Mouse (Mus musculus): ENCODE results near the gene Stx6.

DNA sequence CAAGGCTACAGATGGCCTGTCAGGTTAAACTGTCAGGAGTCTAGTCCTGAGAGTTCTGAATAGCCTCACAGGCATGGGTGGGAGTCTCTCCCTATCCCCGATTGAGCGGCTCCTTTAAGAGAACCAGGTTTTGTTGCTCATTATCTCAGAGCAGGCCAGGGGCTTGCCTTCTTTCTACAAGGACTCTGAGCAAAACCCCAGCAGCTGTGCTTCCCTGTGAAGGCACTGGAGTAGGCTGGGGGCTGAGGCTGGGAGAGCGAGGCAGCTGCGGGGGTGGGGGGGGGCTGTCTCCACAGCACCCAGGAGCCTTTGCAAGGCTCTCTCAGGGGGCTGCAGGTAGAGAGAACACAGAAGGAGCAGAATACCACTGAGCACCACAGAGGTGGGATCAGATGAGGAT lies 80.7 kb downstream of the Stx6 start:
- no peak for TF ChIP-seq USF1 (IDR thresholded peaks at IDR 0.05; ENCODE audit: low read depth)
- no peak for TF ChIP-seq POLR2AphosphoS2 (IDR thresholded peaks at IDR 0.05; ENCODE audit: insufficient read length, low read depth)
- no peak for TF ChIP-seq MYOG (IDR thresholded peaks at IDR 0.05; ENCODE audit: control insufficient read depth in 1 of 3, insufficient read depth in 1 of 3, insufficient read length in 2 of 3, low read depth in 2 of 3)
- TF ChIP-seq POLR2A (IDR thresholded peaks at IDR 0.05; ENCODE audit: insufficient read length, low read depth), result no peak
